Mouse (Mus musculus) adrenal gland, adult 2 months (tissue): ENCODE results near the gene Klf3. TPM values are rescaled to one million over a fixed set of nuclear protein-coding genes. Genes with fewer than 3 reads are reported as not detected.
"Not testable (repeated sequence)": the region's sequence is repeated elsewhere in the genome, so short reads cannot be mapped to it uniquely, and the experiment has no call there.

Experiments
- DNase-seq: peaks from one replicate; pipeline ENCODE4 v3.0.0; 2021
- polyA plus RNA-seq: library from polyadenylated mRNA; depleted of rRNA; stranded (reverse); fragments of >200 nt; gene quantifications from 2 replicates; pipeline ENCODE4 v1.2.3, GENCODE M21; 2012; rRNA removed
- total RNA-seq, 2 experiments: library from RNA; stranded (reverse); gene quantifications; 2 replicates each; pipeline ENCODE4 v1.2.3; 2021

Gene Klf3
- total and polyA plus RNA-seq, 3 experiments, result 62.1 to 80.7 (median 69.2) TPM

GRCm38 (mm10) chr5:64878526-64878925 is 75.3 kb downstream of the Klf3 start:
- DNase-seq, result no peak

GRCm38 (mm10) chr5:64879241-64879640 is 76.1 kb downstream of the Klf3 start:
- DNase-seq, result no peak

GRCm38 (mm10) chr5:64881559-64881958 is 78.4 kb downstream of the Klf3 start:
- not testable (repeated sequence) for DNase-seq

- not testable (repeated sequence) for DNase-seq
Observed at GRCm38 (mm10) chr5:64881976-64882375, 78.8 kb downstream of the Klf3 start.

Other genes with a start within 250 kb of the Klf3 start
- 1 to 10 TPM; 1.1 to 2.1 TPM for gene Tlr1, start 130.2 kb downstream of the Klf3 start, total RNA-seq
- 0.49 and 0.50 TPM in 2 replicates for gene Tlr1, start 130.2 kb downstream of the Klf3 start, polyA plus RNA-seq
- gene Tlr6, start 156.7 kb downstream of the Klf3 start, total RNA-seq, result 1 to 10 TPM in 1 of 2 experiments, under 1 TPM in 1; 0.95 to 1.7 TPM
- gene Tlr6, start 156.7 kb downstream of the Klf3 start, polyA plus RNA-seq, result 0.41 and 0.51 TPM in 2 replicates
- 10 to 100 TPM; 30.3 to 31.7 TPM for gene Fam114a1, start 166.7 kb downstream of the Klf3 start, total RNA-seq
- gene Fam114a1, start 166.7 kb downstream of the Klf3 start, polyA plus RNA-seq, result 4.1 and 4.6 TPM in 2 replicates